Mouse (Mus musculus): ENCODE results near the gene Rps6kb2. TPM values are rescaled to one million over a fixed set of nuclear protein-coding genes. Genes with fewer than 3 reads are reported as not detected.

The Rps6kb2 gene
- total and polyA plus RNA-seq, 2 experiments from 2014 or later = 24.7 to 56.5 TPM

DNA sequence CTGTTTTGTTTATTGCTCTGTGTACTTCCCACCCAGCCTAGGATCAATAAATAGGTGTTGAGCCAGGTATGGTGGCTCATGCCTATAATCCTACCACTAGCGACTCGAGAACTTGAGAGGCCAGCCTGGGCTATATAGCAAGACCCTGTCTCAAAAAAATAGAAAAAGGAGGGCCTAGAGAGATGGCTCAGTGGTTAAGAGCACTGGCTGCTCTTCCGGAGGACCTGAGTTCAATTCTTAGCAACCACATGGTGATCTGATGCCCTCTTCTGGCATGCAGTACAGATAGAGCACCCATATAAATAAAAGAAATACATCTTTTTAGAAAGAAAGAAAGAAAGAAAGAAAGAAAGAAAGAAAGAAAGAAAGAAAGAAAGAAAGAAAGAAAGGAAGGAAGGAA lies 40.0 kb upstream of the Rps6kb2 start:
- no peak for TF ChIP-seq CTCF (IDR thresholded peaks at IDR 0.05; ENCODE audit: low read depth)
- DNase-seq (ENCODE audit: low spot score) (no peak), ATAC-seq (no peak)
- no peak overlapping the region for H3K4me3 ChIP-seq (ENCODE audit: low read length)
- H3K4me2 ChIP-seq (ENCODE audit: low read depth, low read length) = no peak overlapping the region
- no peaks in the 10 kb centered on the region for H3K27me3 ChIP-seq (ENCODE audit: insufficient read depth, low read length)
- H3K9ac ChIP-seq (replicated peaks; ENCODE audit: low read length) = no peak overlapping the region; the same call in 1 of the 2 replicates
- 0 out of 2 replicates have a peak, but pooled peaks cover 3% of the 10 kb centered on the region for H3K36me3 ChIP-seq (ENCODE audit: insufficient read depth, low read length)
- no peak overlapping the region for H3K27ac ChIP-seq
- H3K4me1 ChIP-seq (ENCODE audit: insufficient read depth, low read length) = peaks cover 14% of the 10 kb centered on the region
- 60% methylated on average over 3 of the region's 3 CpGs for WGBS
- no peaks in the 10 kb centered on the region for H3K9me3 ChIP-seq (ENCODE audit: low read length)

DNA sequence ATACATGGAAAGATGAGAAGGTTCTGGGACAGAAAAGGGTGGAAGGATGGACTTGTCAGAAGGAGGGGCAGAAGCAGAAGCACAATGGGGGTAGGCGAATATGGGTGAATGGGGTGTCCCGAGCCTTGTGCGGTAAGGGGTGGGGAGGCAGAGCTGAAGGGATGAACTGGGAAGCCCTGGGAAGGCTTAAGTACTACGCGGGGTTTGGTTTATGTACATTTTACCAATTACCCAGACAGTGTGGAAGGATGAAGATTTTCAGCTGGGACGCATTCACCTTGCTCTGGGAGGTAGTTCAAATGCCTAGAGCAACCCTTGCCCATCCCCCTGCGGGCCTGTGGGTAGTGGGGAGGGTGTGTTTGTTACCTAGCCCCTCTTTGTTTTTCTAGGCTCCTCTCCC lies 39.0 kb upstream of the Rps6kb2 start:
- peaks cover 14% of the 10 kb centered on the region for H3K4me1 ChIP-seq (ENCODE audit: insufficient read depth, low read length)
- no peaks in the 10 kb centered on the region for H3K9me3 ChIP-seq (ENCODE audit: low read length)
- H3K9ac ChIP-seq (replicated peaks; ENCODE audit: low read length) = peak overlapping the region; percentile 69
- WGBS = 27% methylated on average over 7 of the region's 7 CpGs
- H3K27me3 ChIP-seq (ENCODE audit: insufficient read depth, low read length) = no peaks in the 10 kb centered on the region
- no peak for DNase-seq (ENCODE audit: low spot score)
- H3K4me3 ChIP-seq (ENCODE audit: low read length) = peak overlapping the region; percentile 53
- peak overlapping the region; percentile 91 for H3K4me2 ChIP-seq (ENCODE audit: low read depth, low read length)
- H3K36me3 ChIP-seq (ENCODE audit: insufficient read depth, low read length) = 0 out of 2 replicates have a peak, but pooled peaks cover 3% of the 10 kb centered on the region
- ATAC-seq = peak; percentile 4; the same call in 1 of the 2 replicates
- H3K27ac ChIP-seq = no peak overlapping the region
- no peak for TF ChIP-seq CTCF (IDR thresholded peaks at IDR 0.05; ENCODE audit: low read depth)

DNA sequence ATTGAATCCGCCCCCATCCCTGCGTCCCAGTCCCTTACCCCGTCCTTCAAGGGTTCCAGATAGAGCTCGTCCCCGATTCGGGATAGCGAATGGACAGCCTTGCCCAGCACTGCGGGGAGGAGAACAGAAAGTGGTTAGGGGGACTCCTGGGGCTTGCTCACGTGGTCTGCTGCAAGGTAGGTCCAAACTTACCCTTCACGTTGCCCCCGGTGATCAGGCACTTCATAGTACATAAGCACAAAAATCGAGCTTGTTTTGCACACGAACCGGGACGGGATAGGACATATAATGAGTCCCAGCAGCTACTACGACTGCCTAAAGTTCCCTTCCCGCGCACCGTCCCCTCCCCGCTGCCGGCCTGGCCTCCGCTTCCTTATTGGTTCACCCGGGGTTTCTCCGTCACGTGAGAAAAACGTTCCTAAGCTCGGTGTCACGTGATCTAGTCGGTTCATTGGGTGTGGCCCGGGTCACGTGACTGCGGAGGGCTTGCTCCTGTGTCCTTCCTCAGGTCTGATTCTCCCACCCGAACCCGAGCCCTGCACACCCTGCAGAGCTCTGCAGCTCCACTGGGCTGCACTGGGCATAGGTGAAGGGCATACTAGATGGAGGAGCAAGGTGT lies 38.2 kb upstream of the Rps6kb2 start, which contains the start of gene Rad9a:
Rad9a (minus strand) TSS at position 372 of the 619 bp plus-strand sequence.
- 0 out of 2 replicates have a peak, but pooled peaks cover 3% of the 10 kb centered on the region for H3K36me3 ChIP-seq (ENCODE audit: insufficient read depth, low read length)
- WGBS = under 1% methylated on average over 34 of the region's 34 CpGs

DNA sequence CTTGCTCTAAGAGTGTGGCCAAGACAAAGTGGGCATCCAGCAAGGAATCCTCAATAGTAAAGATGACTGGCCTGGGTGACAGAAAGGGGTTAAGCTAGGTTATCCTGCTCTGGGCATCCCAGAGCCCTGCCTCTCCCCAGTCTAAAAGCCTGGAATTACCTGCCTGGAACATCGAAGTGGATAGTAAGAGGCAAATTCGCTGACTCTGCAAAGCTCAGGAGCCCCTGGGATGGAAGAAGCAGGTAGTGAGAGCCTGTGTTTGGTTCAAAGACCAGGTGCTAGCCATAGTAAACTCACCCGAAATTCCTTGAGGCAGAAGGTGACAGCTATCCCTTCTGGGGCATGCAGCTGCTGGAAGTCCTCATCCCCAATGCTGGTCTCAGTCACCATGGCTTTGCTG lies 34.0 kb upstream of the Rps6kb2 start:
- Histone ChIP-seq H3K9ac (replicated peaks; ENCODE audit: low read length) (no peak overlapping the region), H3K9me3 (ENCODE audit: low read length) (no peaks in the 10 kb centered on the region), H3K4me3 (ENCODE audit: low read length) (no peak overlapping the region), H3K27me3 (ENCODE audit: insufficient read depth, low read length) (no peaks in the 10 kb centered on the region), H3K27ac (no peak overlapping the region), H3K36me3 (ENCODE audit: insufficient read depth, low read length) (peaks cover 29% of the 10 kb centered on the region; the same call in 1 of the 2 replicates), H3K4me2 (ENCODE audit: low read depth, low read length) (no peak overlapping the region), H3K4me1 (ENCODE audit: insufficient read depth, low read length) (peaks cover 21% of the 10 kb centered on the region)
- no peak for ATAC-seq
- no peak for DNase-seq (ENCODE audit: low spot score)
- TF ChIP-seq CTCF (IDR thresholded peaks at IDR 0.05; ENCODE audit: low read depth) = no peak
- whole genome bisulfite sequencing = 77% methylated on average over 3 of the region's 3 CpGs

More for the DNA sequence above, 38.2 kb upstream of the Rps6kb2 start, which contains the start of gene Rad9a:
- H3K4me1 ChIP-seq (ENCODE audit: insufficient read depth, low read length) = peaks cover 14% of the 10 kb centered on the region
- peak within 1 kb of the TSS; percentile 42; the same call in 1 of the 2 replicates for H3K27ac ChIP-seq
- peak; percentile 89 for ATAC-seq
- H3K9me3 ChIP-seq (ENCODE audit: low read length) = no peaks in the 10 kb centered on the region
- DNase-seq (ENCODE audit: low spot score) = peak; percentile 97
- H3K27me3 ChIP-seq (ENCODE audit: insufficient read depth, low read length) = no peaks in the 10 kb centered on the region
- peak within 1 kb of the TSS; percentile 53 for H3K4me3 ChIP-seq (ENCODE audit: low read length)
- H3K4me2 ChIP-seq (ENCODE audit: low read depth, low read length) = peak within 1 kb of the TSS; percentile 91
- TF ChIP-seq CTCF (IDR thresholded peaks at IDR 0.05; ENCODE audit: low read depth) = 0 out of 2 replicates have a peak, but pooled peaks have one; percentile 1
- H3K9ac ChIP-seq (replicated peaks; ENCODE audit: low read length) = peak within 1 kb of the TSS; percentile 69

DNA sequence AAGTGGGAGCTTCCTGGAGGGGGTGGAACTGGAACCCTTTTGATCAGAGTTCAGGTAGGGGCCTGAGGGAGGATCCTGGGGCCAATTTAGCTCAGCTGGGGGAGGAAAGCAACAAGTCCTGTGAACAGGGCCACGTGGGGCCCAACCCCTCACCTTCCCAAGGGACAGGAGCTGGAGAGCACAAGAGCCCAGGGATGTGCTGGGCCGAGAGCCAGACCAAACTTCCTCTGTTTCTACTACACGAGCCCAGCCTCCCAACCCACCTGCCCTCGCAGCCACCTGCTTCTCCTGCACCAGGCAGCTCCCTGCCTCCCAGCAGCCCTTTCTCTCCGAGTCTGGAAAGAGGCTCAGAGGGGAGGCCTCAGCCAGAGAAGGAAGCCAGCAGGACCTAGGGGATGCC lies 33.4 kb upstream of the Rps6kb2 start:
- 43% methylated on average over 5 of the region's 5 CpGs for WGBS
- Histone ChIP-seq H3K9ac (replicated peaks; ENCODE audit: low read length) (no peak overlapping the region), H3K4me1 (ENCODE audit: insufficient read depth, low read length) (peaks cover 18% of the 10 kb centered on the region), H3K9me3 (ENCODE audit: low read length) (no peaks in the 10 kb centered on the region), H3K4me2 (ENCODE audit: low read depth, low read length) (no peak overlapping the region), H3K36me3 (ENCODE audit: insufficient read depth, low read length) (peaks cover 29% of the 10 kb centered on the region; the same call in 1 of the 2 replicates), H3K4me3 (ENCODE audit: low read length) (no peak overlapping the region), H3K27ac (no peak overlapping the region), H3K27me3 (ENCODE audit: insufficient read depth, low read length) (no peaks in the 10 kb centered on the region)
- DNase-seq (ENCODE audit: low spot score) (no peak), ATAC-seq (no peak)
- no peak for TF ChIP-seq CTCF (IDR thresholded peaks at IDR 0.05; ENCODE audit: low read depth)

DNA sequence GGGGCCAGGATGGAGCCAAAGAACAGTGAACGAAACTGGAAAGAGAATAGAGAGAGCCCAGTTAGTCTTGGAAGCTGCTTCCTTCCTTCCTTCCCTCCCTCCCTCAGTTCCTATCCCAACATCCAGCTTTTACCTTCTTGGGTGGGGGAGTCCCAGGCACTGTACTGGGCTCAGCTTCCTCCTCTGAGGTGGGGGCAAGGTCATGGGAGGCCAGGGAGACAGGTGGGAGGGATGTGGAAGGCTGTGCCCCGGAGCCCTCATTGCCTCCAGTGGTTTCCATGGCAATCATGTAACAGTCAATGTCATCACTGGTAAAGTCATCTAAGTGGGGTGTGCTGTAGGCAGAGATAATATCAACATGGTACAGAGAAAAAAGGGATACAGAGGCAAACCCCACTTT lies 32.9 kb upstream of the Rps6kb2 start:
- WGBS = 64% methylated on average over 2 of the region's 2 CpGs
- no peak for TF ChIP-seq CTCF (IDR thresholded peaks at IDR 0.05; ENCODE audit: low read depth)

More for the DNA sequence above, 32.9 kb upstream of the Rps6kb2 start:
- Histone ChIP-seq H3K4me1 (ENCODE audit: insufficient read depth, low read length) (peaks cover 18% of the 10 kb centered on the region), H3K9me3 (ENCODE audit: low read length) (no peaks in the 10 kb centered on the region), H3K9ac (replicated peaks; ENCODE audit: low read length) (no peak overlapping the region), H3K4me2 (ENCODE audit: low read depth, low read length) (no peak overlapping the region), H3K36me3 (ENCODE audit: insufficient read depth, low read length) (peaks cover 29% of the 10 kb centered on the region; the same call in 1 of the 2 replicates), H3K4me3 (ENCODE audit: low read length) (no peak overlapping the region), H3K27me3 (ENCODE audit: insufficient read depth, low read length) (no peaks in the 10 kb centered on the region), H3K27ac (peak overlapping the region; percentile 45; the same call in 1 of the 2 replicates)
- no peak for ATAC-seq
- no peak for DNase-seq (ENCODE audit: low spot score)
